Mouse (Mus musculus) intestine, embryonic 15.5 days (tissue): Measurements from ENCODE around the gene Shq1. TPM values are rescaled to one million over a fixed set of nuclear protein-coding genes. Genes with fewer than 3 reads are reported as not detected.

Experiments used
- ATAC-seq: fragments of 200-750 bp; cut with Nextera tagmentation; 2 replicates; pipeline ENCODE4 v1.8.0; 2017; ENCODE audit warnings: moderate TSS enrichment, moderate library complexity
- H3K27ac ChIP-seq: fragments of 300-500 bp; sonication (generic); 2 replicates; pipeline ENCODE4 v1.5.1; 2015; ENCODE audit warnings: mild to moderate bottlenecking, inconsistent platforms
- H3K27me3 ChIP-seq: fragments of 300-500 bp; sonication (generic); replicated peaks from 2 replicates; pipeline ENCODE4 v1.6.1; 2015; ENCODE audit warnings: inconsistent platforms
- H3K36me3 ChIP-seq: fragments of 300-500 bp; sonication (generic); 2 replicates; pipeline ENCODE4 v1.6.1; 2015; ENCODE audit warnings: inconsistent platforms
- H3K4me1 ChIP-seq: fragments of 300-500 bp; sonication (generic); replicated peaks from 2 replicates; pipeline ENCODE4 v1.6.1; 2015; ENCODE audit warnings: inconsistent platforms
- H3K4me2 ChIP-seq: fragments of 300-500 bp; sonication (generic); replicated peaks from 2 replicates; pipeline ENCODE4 v1.6.1; 2015; ENCODE audit warnings: mild to moderate bottlenecking, inconsistent platforms
- H3K4me3 ChIP-seq: fragments of 300-500 bp; sonication (generic); replicated peaks from 2 replicates; pipeline ENCODE4 v1.5.1; 2015; ENCODE audit warnings: inconsistent platforms
- H3K9ac ChIP-seq: fragments of 300-500 bp; sonication (generic); 2 replicates; pipeline ENCODE4 v1.6.1; 2015; ENCODE audit warnings: inconsistent platforms
- H3K9me3 ChIP-seq: fragments of 300-500 bp; sonication (generic); 2 replicates; pipeline ENCODE4 v1.6.1; 2016; ENCODE audit warnings: inconsistent platforms
- WGBS: fragments of 180-500 bp; shearing (Covaris S2); methylation state at CpG from one replicate; pipeline ENCODE4 v1.1.7; 2015; 5-methylcytosine and 5-hydroxymethylcytosine counted together
- polyA plus RNA-seq: library from polyadenylated mRNA; unstranded; fragments of >200 nt; fragmentation: Nextera tagmentation; extraction: Ambion mirVana; gene quantifications from 2 replicates; pipeline ENCODE4 v1.2.1, GENCODE M21; 2015

Shq1 gene
- polyA plus RNA-seq, 1 experiment from 2014 or later, result 18.2 TPM

GRCm38 (mm10) chr6:100520558-100521099, 150.3 kb downstream of the Shq1 start:
- Histone ChIP-seq H3K36me3 (no peaks in the 10 kb centered on the region), H3K4me1 (peaks cover 8% of the 10 kb centered on the region), H3K4me3 (no peak overlapping the region), H3K27ac (no peak overlapping the region), H3K4me2 (no peak overlapping the region), H3K9ac (no peak overlapping the region), H3K27me3 (no peaks in the 10 kb centered on the region), H3K9me3 (no peaks in the 10 kb centered on the region)
- no peak for ATAC-seq
- WGBS, result 76% methylated on average over 5 of the region's 5 CpGs

- 55% methylated on average over 12 of the region's 12 CpGs for WGBS
- peaks cover 6% of the 10 kb centered on the region; the same call in 1 of the 2 replicates for H3K4me1 ChIP-seq
- no peak for ATAC-seq
- H3K27ac ChIP-seq, result no peak overlapping the region
- no peaks in the 10 kb centered on the region for H3K27me3 ChIP-seq
- H3K4me2 ChIP-seq, result no peak overlapping the region
- no peak overlapping the region for H3K9ac ChIP-seq
- H3K36me3 ChIP-seq, result no peaks in the 10 kb centered on the region
- no peak overlapping the region for H3K4me3 ChIP-seq
- no peaks in the 10 kb centered on the region for H3K9me3 ChIP-seq
These were observed 151.1 kb downstream of the Shq1 start for GRCm38 (mm10) chr6:100519837-100520236.

Other genes starting within 250 kb of the Shq1 start
- gene Gxylt2, start 33.6 kb upstream of the Shq1 start, polyA plus RNA-seq, result 0.87 and 1.1 TPM in 2 replicates
- gene Ppp4r2, start 162.5 kb upstream of the Shq1 start, polyA plus RNA-seq, result 14.6 and 17.2 TPM in 2 replicates